Mouse (Mus musculus) liver, embryonic 11.5 days (tissue): ENCODE measurements around the gene Ccdc149. TPM values are rescaled to one million over a fixed set of nuclear protein-coding genes. Genes with fewer than 3 reads are reported as not detected.

Source experiments
- ATAC-seq: fragments of 200-750 bp; cut with Nextera tagmentation; replicated peaks from 2 replicates; pipeline ENCODE4 v1.8.0; 2017; ENCODE audit warnings: moderate number of reproducible peaks, mild to moderate bottlenecking, moderate TSS enrichment, moderate library complexity; ENCODE audit not compliant: low FRiP score
- DNase-seq: peaks from one replicate; pipeline ENCODE4 v3.0.0-alpha.2; 2017; ENCODE audit warnings: low spot score
- H3K27ac ChIP-seq: fragments of 300-500 bp; sonication (generic); 2 replicates; pipeline ENCODE4 v1.5.1; 2014; ENCODE audit warnings: mild to moderate bottlenecking, low read depth, low read length, control low read depth
- H3K27me3 ChIP-seq: fragments of 300-500 bp; sonication (generic); replicated peaks from 2 replicates; pipeline ENCODE4 v1.6.1; 2014; ENCODE audit warnings: low read length, mixed read lengths; ENCODE audit not compliant: control insufficient read depth, insufficient read depth
- H3K36me3 ChIP-seq: fragments of 300-500 bp; sonication (generic); 2 replicates; pipeline ENCODE4 v1.6.1; 2014; ENCODE audit warnings: mild to moderate bottlenecking, low read length, moderate library complexity, mixed read lengths; ENCODE audit not compliant: control insufficient read depth, insufficient read depth
- H3K4me1 ChIP-seq: fragments of 300-500 bp; sonication (generic); replicated peaks from 2 replicates; pipeline ENCODE4 v1.6.1; 2014; ENCODE audit warnings: low read length, mixed read lengths; ENCODE audit not compliant: control insufficient read depth, insufficient read depth
- H3K4me2 ChIP-seq: fragments of 300-500 bp; sonication (generic); 2 replicates; pipeline ENCODE4 v1.6.1; 2014; ENCODE audit warnings: mild to moderate bottlenecking, control low read depth, moderate library complexity
- H3K4me3 ChIP-seq: fragments of 300-500 bp; sonication (generic); 2 replicates; pipeline ENCODE4 v1.5.1; 2014; ENCODE audit warnings: low read depth, low read length, control low read depth
- H3K9ac ChIP-seq: fragments of 300-500 bp; sonication (generic); 2 replicates; pipeline ENCODE4 v1.6.1; 2014; ENCODE audit warnings: low read depth, low read length, control low read depth
- H3K9me3 ChIP-seq: fragments of 300-500 bp; sonication (generic); 2 replicates; pipeline ENCODE4 v1.6.1; 2016; ENCODE audit warnings: low read length, inconsistent platforms, mixed read lengths; ENCODE audit not compliant: control insufficient read depth
- WGBS: fragments of 180-500 bp; shearing (Covaris S2); extraction: QIAGEN DNeasy Blood & Tissue Kit; methylation state at CpG from one replicate; pipeline ENCODE4 v1.1.7; 2014; 5-methylcytosine and 5-hydroxymethylcytosine counted together
- polyA plus RNA-seq: library from polyadenylated mRNA; unstranded; fragments of >200 nt; fragmentation: Nextera tagmentation; extraction: Ambion mirVana; gene quantifications from 2 replicates; pipeline ENCODE4 v1.2.1, GENCODE M21; 2014

The Ccdc149 gene
- polyA plus RNA-seq, 1 experiment from 2014 or later, result 1.1 TPM

- Histone ChIP-seq H3K9ac (no peak overlapping the region), H3K4me1 (no peaks in the 10 kb centered on the region), H3K27ac (no peak overlapping the region), H3K9me3 (no peaks in the 10 kb centered on the region), H3K36me3 (no peaks in the 10 kb centered on the region), H3K4me2 (no peak overlapping the region), H3K27me3 (no peaks in the 10 kb centered on the region), H3K4me3 (no peak overlapping the region)
- DNase-seq (no peak), ATAC-seq (no peak)
- WGBS, result 78% methylated on average over 9 of the region's 9 CpGs
Observed at GRCm38 (mm10) chr5:52375847-52376246, 95.5 kb downstream of the Ccdc149 start.

GRCm38 (mm10) chr5:52370901-52371300 lies 100.4 kb downstream of the Ccdc149 start:
- H3K9me3 ChIP-seq, result no peaks in the 10 kb centered on the region
- H3K27me3 ChIP-seq, result peaks cover 15% of the 10 kb centered on the region
- H3K4me3 ChIP-seq, result no peak overlapping the region
- no peak overlapping the region for H3K27ac ChIP-seq
- 89% methylated on average over 6 of the region's 6 CpGs for WGBS
- H3K9ac ChIP-seq, result no peak overlapping the region
- no peaks in the 10 kb centered on the region for H3K36me3 ChIP-seq
- no peak for ATAC-seq
- no peak for DNase-seq
- H3K4me1 ChIP-seq, result no peaks in the 10 kb centered on the region
- no peak overlapping the region for H3K4me2 ChIP-seq

GRCm38 (mm10) chr5:52367866-52368840 lies 103.2 kb downstream of the Ccdc149 start:
- no peak for DNase-seq
- Histone ChIP-seq H3K4me3 (no peak overlapping the region), H3K4me1 (no peaks in the 10 kb centered on the region), H3K9ac (no peak overlapping the region), H3K36me3 (no peaks in the 10 kb centered on the region), H3K4me2 (peak overlapping the region; percentile 39), H3K9me3 (no peaks in the 10 kb centered on the region), H3K27ac (no peak overlapping the region), H3K27me3 (peaks cover 15% of the 10 kb centered on the region)
- no peak for ATAC-seq
- 40% methylated on average over 63 of the region's 63 CpGs for WGBS

- H3K36me3 ChIP-seq, result no peaks in the 10 kb centered on the region
- no peaks in the 10 kb centered on the region for H3K9me3 ChIP-seq
- no peak overlapping the region for H3K4me3 ChIP-seq
- H3K27ac ChIP-seq, result no peak overlapping the region
- DNase-seq, result no peak
- H3K4me2 ChIP-seq, result no peak overlapping the region
- no peak for ATAC-seq
- peaks cover 15% of the 10 kb centered on the region for H3K27me3 ChIP-seq
- H3K4me1 ChIP-seq, result no peaks in the 10 kb centered on the region
- H3K9ac ChIP-seq, result no peak overlapping the region
- WGBS, result 40% methylated on average over 2 of the region's 2 CpGs
Observed at GRCm38 (mm10) chr5:52366661-52367060, 104.7 kb downstream of the Ccdc149 start.

DNA sequence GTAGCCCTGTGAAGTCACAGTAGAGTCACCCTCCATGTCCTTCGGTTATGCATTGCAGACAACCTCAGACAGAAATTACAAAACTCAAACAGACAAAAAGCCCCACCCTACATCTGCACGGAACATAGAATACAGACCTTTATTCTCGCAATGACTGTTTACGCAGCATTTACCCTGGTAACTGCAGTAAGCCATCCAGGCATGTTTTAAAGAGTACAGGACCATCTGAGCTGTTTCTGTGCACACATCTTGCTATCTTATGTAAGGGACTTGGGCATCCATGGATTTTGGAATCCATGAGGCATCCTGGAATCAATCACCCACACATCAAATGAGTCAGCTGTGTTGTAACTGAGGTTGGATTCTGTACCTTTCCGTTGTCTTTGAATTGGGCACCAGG lies 105.4 kb downstream of the Ccdc149 start:
- no peaks in the 10 kb centered on the region for H3K36me3 ChIP-seq
- no peaks in the 10 kb centered on the region for H3K4me1 ChIP-seq
- H3K9me3 ChIP-seq, result no peaks in the 10 kb centered on the region
- H3K4me3 ChIP-seq, result no peak overlapping the region
- H3K27me3 ChIP-seq, result peaks cover 15% of the 10 kb centered on the region
- no peak overlapping the region for H3K4me2 ChIP-seq
- ATAC-seq (no peak), DNase-seq (no peak)
- H3K9ac ChIP-seq, result no peak overlapping the region
- 90% methylated on average over 5 of the region's 5 CpGs for WGBS
- no peak overlapping the region for H3K27ac ChIP-seq

DNA sequence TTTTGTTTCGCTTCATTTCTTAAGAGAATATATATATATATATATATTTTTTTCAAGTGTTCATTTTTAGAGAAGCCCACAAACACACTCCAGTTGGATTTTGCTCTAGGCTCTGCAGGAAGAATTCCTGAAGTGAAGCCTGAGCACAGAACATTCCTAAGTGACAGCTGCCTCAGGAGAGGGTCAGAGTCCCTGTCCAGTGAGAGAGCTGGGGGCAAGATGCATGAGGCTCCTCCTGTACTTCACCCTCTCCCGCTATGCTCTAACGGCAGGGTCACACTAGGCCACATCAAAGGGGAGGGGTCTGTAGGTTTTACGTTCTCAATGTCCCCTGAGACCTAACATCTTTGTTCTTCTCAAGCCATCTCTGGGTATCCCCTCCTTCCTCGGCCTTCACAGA lies 106.8 kb downstream of the Ccdc149 start:
- 63% methylated on average over 5 of the region's 5 CpGs for WGBS

GRCm38 (mm10) chr5:52363468-52364150 lies 107.7 kb downstream of the Ccdc149 start, which contains the start of gene Sod3:
TSS of gene Sod3 (plus strand) at chr5:52363791.
- Histone ChIP-seq H3K36me3 (no peaks in the 10 kb centered on the region), H3K4me3 (no peak within 1 kb of the TSS), H3K9me3 (no peaks in the 10 kb centered on the region), H3K4me1 (no peaks in the 10 kb centered on the region), H3K4me2 (no peak within 1 kb of the TSS), H3K27me3 (peaks cover 9% of the 10 kb centered on the region), H3K27ac (no peak within 1 kb of the TSS), H3K9ac (no peak within 1 kb of the TSS)
- 32% methylated on average over 11 of the region's 11 CpGs for WGBS
- ATAC-seq, result peak; percentile 36; the same call in 1 of the 2 replicates
- DNase-seq, result peak; percentile 34

More for the DNA sequence above, 106.8 kb downstream of the Ccdc149 start:
- Histone ChIP-seq H3K36me3 (no peaks in the 10 kb centered on the region), H3K9ac (no peak overlapping the region), H3K27ac (no peak overlapping the region), H3K4me3 (no peak overlapping the region), H3K27me3 (peaks cover 13% of the 10 kb centered on the region), H3K4me2 (no peak overlapping the region), H3K9me3 (no peaks in the 10 kb centered on the region), H3K4me1 (no peaks in the 10 kb centered on the region)
- no peak for ATAC-seq
- DNase-seq, result no peak

GRCm38 (mm10) chr5:52362776-52363467 lies 108.4 kb downstream of the Ccdc149 start:
- no peaks in the 10 kb centered on the region for H3K36me3 ChIP-seq
- DNase-seq (no peak), ATAC-seq (no peak)
- no peaks in the 10 kb centered on the region for H3K4me1 ChIP-seq
- H3K27ac ChIP-seq, result no peak overlapping the region
- H3K9me3 ChIP-seq, result no peaks in the 10 kb centered on the region
- H3K27me3 ChIP-seq, result peaks cover 2% of the 10 kb centered on the region
- H3K4me2 ChIP-seq, result no peak overlapping the region
- H3K9ac ChIP-seq, result no peak overlapping the region
- H3K4me3 ChIP-seq, result no peak overlapping the region
- 77% methylated on average over 6 of the region's 6 CpGs for WGBS
